Comparison of ENCODE assay signal across 21 mouse cellular contexts in genomic region chr16:85300092-85300853, GRCm38 (mm10).
DNase-seq lines count a peak whose midpoint lies in the region; ATAC-seq lines count a peak whose summit lies in the region.
"Had no signal": no experiment of that assay in that cellular context is flagged by ENCODE, and none has a peak within 500 bp of the region (broad histone marks: within the 10 kb centered on the region; RNA-seq: fewer than 3 reads in every experiment).

No protein-coding gene starts in this region.

- WGBS in midbrain, embryonic 13.5 days, result 59% methylated on average over 13 of the region's 13 CpGs
- 56% methylated on average over 13 of the region's 13 CpGs for WGBS in midbrain, embryonic 16.5 days
- 67% methylated on average over 13 of the region's 13 CpGs for WGBS in forebrain, embryonic 12.5 days
- 50% methylated on average over 13 of the region's 13 CpGs for WGBS in forebrain, embryonic 16.5 days
- WGBS in neural tube, embryonic 13.5 days, result 52% methylated on average over 13 of the region's 13 CpGs

- no peak overlapping the region for H3K9ac ChIP-seq in midbrain, embryonic 13.5 days (replicated peaks)
- H3K9ac ChIP-seq in midbrain, embryonic 16.5 days (ENCODE audit: low read depth, low read length), result no peak overlapping the region
- H3K9ac ChIP-seq in forebrain, embryonic 12.5 days, result no peak overlapping the region
- H3K9ac ChIP-seq in forebrain, embryonic 16.5 days (replicated peaks; ENCODE audit: low read depth, low read length), result no peak overlapping the region
- no peak overlapping the region for H3K9ac ChIP-seq in neural tube, embryonic 13.5 days
- H3K9ac ChIP-seq: embryonic facial prominence, embryonic 15.5 days; heart, embryonic 15.5 days; limb, embryonic 12.5 days; liver, embryonic 14.5 days had no signal

- H3K4me3 ChIP-seq in midbrain, embryonic 13.5 days (replicated peaks), result no peak overlapping the region
- H3K4me3 ChIP-seq in midbrain, embryonic 16.5 days (ENCODE audit: low read depth, low read length), result no peak overlapping the region
- H3K4me3 ChIP-seq in forebrain, embryonic 12.5 days (replicated peaks), result no peak overlapping the region
- no peak overlapping the region for H3K4me3 ChIP-seq in forebrain, embryonic 16.5 days (replicated peaks; ENCODE audit: low read length)
- no peak overlapping the region for H3K4me3 ChIP-seq in neural tube, embryonic 13.5 days
- H3K4me3 ChIP-seq: embryonic facial prominence, embryonic 15.5 days; heart, adult 2 months; heart, embryonic 15.5 days; layer of hippocampus, adult 2 months; limb, embryonic 12.5 days had no signal

- H3K4me2 ChIP-seq in midbrain, embryonic 13.5 days (replicated peaks), result no peak overlapping the region
- no peak overlapping the region for H3K4me2 ChIP-seq in midbrain, embryonic 16.5 days (ENCODE audit: low read length)
- H3K4me2 ChIP-seq in forebrain, embryonic 12.5 days, result no peak overlapping the region
- H3K4me2 ChIP-seq in forebrain, embryonic 16.5 days (ENCODE audit: low read length), result no peak overlapping the region
- H3K4me2 ChIP-seq in neural tube, embryonic 13.5 days, result no peak overlapping the region
- H3K4me2 ChIP-seq: embryonic facial prominence, embryonic 15.5 days; heart, embryonic 15.5 days; limb, embryonic 12.5 days had no signal

- no peaks in the 10 kb centered on the region for H3K27me3 ChIP-seq in midbrain, embryonic 13.5 days
- no peaks in the 10 kb centered on the region for H3K27me3 ChIP-seq in midbrain, embryonic 16.5 days (ENCODE audit: control insufficient read depth, insufficient read depth, low read depth, low read length)
- H3K27me3 ChIP-seq in forebrain, embryonic 12.5 days, result no peaks in the 10 kb centered on the region
- no peaks in the 10 kb centered on the region for H3K27me3 ChIP-seq in forebrain, embryonic 16.5 days (replicated peaks; ENCODE audit: control insufficient read depth, insufficient read depth, low read length)
- no peaks in the 10 kb centered on the region for H3K27me3 ChIP-seq in neural tube, embryonic 13.5 days
- H3K27me3 ChIP-seq: embryonic facial prominence, embryonic 15.5 days; heart, embryonic 15.5 days; limb, embryonic 12.5 days had no signal

- peak; percentile 55; the same call in 1 of the 2 replicates for ATAC-seq in midbrain, embryonic 13.5 days
- ATAC-seq in midbrain, embryonic 16.5 days, result no peak
- peak; percentile 65 for ATAC-seq in forebrain, embryonic 12.5 days (ENCODE audit: low FRiP score)
- peak; percentile 69 for ATAC-seq in forebrain, embryonic 16.5 days
- ATAC-seq in neural tube, embryonic 13.5 days (ENCODE audit: low read depth), result peak; percentile 56

- H3K36me3 ChIP-seq in midbrain, embryonic 13.5 days, result no peaks in the 10 kb centered on the region
- no peaks in the 10 kb centered on the region for H3K36me3 ChIP-seq in midbrain, embryonic 16.5 days (ENCODE audit: control insufficient read depth, insufficient read depth, low read length)
- no peaks in the 10 kb centered on the region for H3K36me3 ChIP-seq in forebrain, embryonic 12.5 days (replicated peaks)
- no peaks in the 10 kb centered on the region for H3K36me3 ChIP-seq in forebrain, embryonic 16.5 days (ENCODE audit: control insufficient read depth, insufficient read depth)
- no peaks in the 10 kb centered on the region for H3K36me3 ChIP-seq in neural tube, embryonic 13.5 days
- H3K36me3 ChIP-seq: embryonic facial prominence, embryonic 15.5 days; heart, embryonic 15.5 days; limb, embryonic 12.5 days had no signal

- DNase-seq in left cerebral cortex, postnatal 10 days (ENCODE audit: extremely low spot score in 1 of 2, low spot score in 2 of 2), result no peak
- no peak for DNase-seq in left cerebral cortex, postnatal 36 days (ENCODE audit: low spot score in 2 of 2)
- DNase-seq: adrenal gland, adult 2 months; cerebellum, adult 11-12 months; gastrocnemius, postnatal 14 days; heart, adult 2 months; kidney, adult 11 months; right cerebral cortex, postnatal 14 days; thymus, postnatal 4 days had no signal

- H3K9me3 ChIP-seq in midbrain, embryonic 13.5 days, result no peaks in the 10 kb centered on the region
- no peaks in the 10 kb centered on the region for H3K9me3 ChIP-seq in midbrain, embryonic 16.5 days (replicated peaks; ENCODE audit: control insufficient read depth, low read length, poor library complexity, severe bottlenecking)
- H3K9me3 ChIP-seq in forebrain, embryonic 12.5 days, result no peaks in the 10 kb centered on the region
- no peaks in the 10 kb centered on the region for H3K9me3 ChIP-seq in forebrain, embryonic 16.5 days (ENCODE audit: control insufficient read depth, low read length)
- no peaks in the 10 kb centered on the region for H3K9me3 ChIP-seq in neural tube, embryonic 13.5 days
- H3K9me3 ChIP-seq: embryonic facial prominence, embryonic 15.5 days; heart, embryonic 15.5 days; limb, embryonic 12.5 days had no signal

- intact Hi-C loops in left cerebral cortex, postnatal 10 days (cut with DNase I), result no loop called here
- intact Hi-C loops in left cerebral cortex, postnatal 36 days (cut with DNase I), result no loop called here

- no peak overlapping the region for H3K27ac ChIP-seq in midbrain, embryonic 13.5 days
- no peak overlapping the region for H3K27ac ChIP-seq in midbrain, embryonic 16.5 days (ENCODE audit: low read length)
- H3K27ac ChIP-seq in forebrain, embryonic 12.5 days, result no peak overlapping the region
- no peak overlapping the region for H3K27ac ChIP-seq in forebrain, embryonic 16.5 days (ENCODE audit: low read length)
- 0 out of 2 replicates have a peak overlapping the region, but pooled peaks have one; percentile 28 for H3K27ac ChIP-seq in neural tube, embryonic 13.5 days (replicated peaks)
- H3K27ac ChIP-seq: embryonic facial prominence, embryonic 15.5 days; heart, adult 2 months; heart, embryonic 15.5 days; kidney, postnatal 0 days; layer of hippocampus, adult 2 months; limb, embryonic 12.5 days; liver, embryonic 14.5 days; stomach, postnatal 0 days had no signal

- H3K4me1 ChIP-seq in midbrain, embryonic 13.5 days (replicated peaks), result 0 out of 2 replicates have a peak, but pooled peaks cover 7% of the 10 kb centered on the region
- no peaks in the 10 kb centered on the region for H3K4me1 ChIP-seq in midbrain, embryonic 16.5 days (ENCODE audit: control insufficient read depth, insufficient read depth, low read length)
- peaks cover 6% of the 10 kb centered on the region; the same call in 1 of the 2 replicates for H3K4me1 ChIP-seq in forebrain, embryonic 12.5 days
- no peaks in the 10 kb centered on the region for H3K4me1 ChIP-seq in forebrain, embryonic 16.5 days (replicated peaks; ENCODE audit: control insufficient read depth, insufficient read depth, low read length)
- H3K4me1 ChIP-seq in neural tube, embryonic 13.5 days (replicated peaks), result peaks cover 7% of the 10 kb centered on the region
- H3K4me1 ChIP-seq: embryonic facial prominence, embryonic 15.5 days; heart, embryonic 15.5 days; limb, embryonic 12.5 days had no signal
